Comparison of ENCODE assay signal across 25 mouse cellular contexts in genomic region chr7:136065679-136066055, GRCm38 (mm10).
A peak's percentile ranks its signal among the peaks of the same experiment; 100 is the strongest.
DNase-seq lines count a peak whose midpoint lies in the region; ATAC-seq lines count a peak whose summit lies in the region.
"Had no signal": no experiment of that assay in that cellular context is flagged by ENCODE, and none has a peak within 500 bp of the region (broad histone marks: within the 10 kb centered on the region; RNA-seq: fewer than 3 reads in every experiment).

No protein-coding gene starts in this region.

- no peak overlapping the region for H3K4me2 ChIP-seq in hindbrain, embryonic 16.5 days (ENCODE audit: low read length)
- H3K4me2 ChIP-seq in hindbrain, embryonic 11.5 days (replicated peaks; ENCODE audit: low read depth, low read length): no peak overlapping the region
- H3K4me2 ChIP-seq in embryonic facial prominence, embryonic 14.5 days (ENCODE audit: low read depth, low read length): peak overlapping the region; percentile 1; the same call in 1 of the 2 replicates
- H3K4me2 ChIP-seq in limb, embryonic 12.5 days: 0 out of 2 replicates have a peak overlapping the region, but pooled peaks have one; percentile 9
- H3K4me2 ChIP-seq in forebrain, embryonic 16.5 days (ENCODE audit: low read length): no peak overlapping the region
- H3K4me2 ChIP-seq: embryonic facial prominence, embryonic 13.5 days; hindbrain, embryonic 15.5 days; liver, embryonic 15.5 days; midbrain, embryonic 12.5 days had no signal

- H3K4me1 ChIP-seq in hindbrain, embryonic 16.5 days (ENCODE audit: control insufficient read depth, insufficient read depth, low read depth, low read length): peaks cover 3% of the 10 kb centered on the region
- no peaks in the 10 kb centered on the region; the same call in 1 of the 2 replicates for H3K4me1 ChIP-seq in hindbrain, embryonic 11.5 days (replicated peaks; ENCODE audit: control insufficient read depth, insufficient read depth, low read length)
- peaks cover 29% of the 10 kb centered on the region for H3K4me1 ChIP-seq in embryonic facial prominence, embryonic 14.5 days (ENCODE audit: control insufficient read depth, insufficient read depth, low read length)
- peaks cover 44% of the 10 kb centered on the region for H3K4me1 ChIP-seq in limb, embryonic 12.5 days (replicated peaks)
- peaks cover 3% of the 10 kb centered on the region for H3K4me1 ChIP-seq in forebrain, embryonic 16.5 days (replicated peaks; ENCODE audit: control insufficient read depth, insufficient read depth, low read length)
- H3K4me1 ChIP-seq: liver, embryonic 15.5 days had no signal

- H3K9me3 ChIP-seq in hindbrain, embryonic 16.5 days (ENCODE audit: control insufficient read depth, low read length): no peaks in the 10 kb centered on the region
- H3K9me3 ChIP-seq in hindbrain, embryonic 11.5 days (ENCODE audit: control insufficient read depth, low read length): no peaks in the 10 kb centered on the region
- no peaks in the 10 kb centered on the region for H3K9me3 ChIP-seq in embryonic facial prominence, embryonic 14.5 days (ENCODE audit: control insufficient read depth, low read length)
- no peaks in the 10 kb centered on the region for H3K9me3 ChIP-seq in limb, embryonic 12.5 days
- H3K9me3 ChIP-seq in forebrain, embryonic 16.5 days (ENCODE audit: control insufficient read depth, low read length): no peaks in the 10 kb centered on the region
- H3K9me3 ChIP-seq: embryonic facial prominence, embryonic 13.5 days; hindbrain, embryonic 15.5 days; liver, embryonic 15.5 days; midbrain, embryonic 12.5 days had no signal

- H3K27me3 ChIP-seq in hindbrain, embryonic 16.5 days (replicated peaks; ENCODE audit: control insufficient read depth, insufficient read depth, low read length): no peaks in the 10 kb centered on the region
- H3K27me3 ChIP-seq in hindbrain, embryonic 11.5 days (ENCODE audit: control insufficient read depth, insufficient read depth, low read length): no peaks in the 10 kb centered on the region
- H3K27me3 ChIP-seq in embryonic facial prominence, embryonic 14.5 days (replicated peaks; ENCODE audit: control insufficient read depth, insufficient read depth, low read length): 0 out of 2 replicates have a peak, but pooled peaks cover 6% of the 10 kb centered on the region
- H3K27me3 ChIP-seq in limb, embryonic 12.5 days: peaks cover 3% of the 10 kb centered on the region; the same call in 1 of the 2 replicates
- H3K27me3 ChIP-seq in forebrain, embryonic 16.5 days (replicated peaks; ENCODE audit: control insufficient read depth, insufficient read depth, low read length): no peaks in the 10 kb centered on the region
- H3K27me3 ChIP-seq: hindbrain, embryonic 15.5 days; Patski had no signal

- H3K9ac ChIP-seq in hindbrain, embryonic 16.5 days (ENCODE audit: low read depth, low read length): no peak overlapping the region
- no peak overlapping the region for H3K9ac ChIP-seq in hindbrain, embryonic 11.5 days (ENCODE audit: low read depth, low read length)
- H3K9ac ChIP-seq in embryonic facial prominence, embryonic 14.5 days (ENCODE audit: low read depth, low read length): no peak overlapping the region
- H3K9ac ChIP-seq in limb, embryonic 12.5 days (replicated peaks): 0 out of 2 replicates have a peak overlapping the region, but pooled peaks have one; percentile 38
- H3K9ac ChIP-seq in forebrain, embryonic 16.5 days (replicated peaks; ENCODE audit: low read depth, low read length): no peak overlapping the region
- H3K9ac ChIP-seq: embryonic facial prominence, embryonic 13.5 days; hindbrain, embryonic 15.5 days; liver, embryonic 15.5 days; midbrain, embryonic 12.5 days had no signal

- no peaks in the 10 kb centered on the region for H3K36me3 ChIP-seq in hindbrain, embryonic 16.5 days (ENCODE audit: control insufficient read depth, insufficient read depth, low read length)
- H3K36me3 ChIP-seq in hindbrain, embryonic 11.5 days (ENCODE audit: control insufficient read depth, insufficient read depth, low read length): no peaks in the 10 kb centered on the region
- H3K36me3 ChIP-seq in embryonic facial prominence, embryonic 14.5 days (ENCODE audit: control insufficient read depth, insufficient read depth, low read length): no peaks in the 10 kb centered on the region
- no peaks in the 10 kb centered on the region for H3K36me3 ChIP-seq in limb, embryonic 12.5 days
- H3K36me3 ChIP-seq in forebrain, embryonic 16.5 days (ENCODE audit: control insufficient read depth, insufficient read depth): no peaks in the 10 kb centered on the region
- H3K36me3 ChIP-seq: embryonic facial prominence, embryonic 13.5 days; G1E; hindbrain, embryonic 15.5 days; liver, embryonic 15.5 days; midbrain, embryonic 12.5 days had no signal

- no peak for ATAC-seq in hindbrain, embryonic 16.5 days
- ATAC-seq in hindbrain, embryonic 11.5 days (ENCODE audit: low FRiP score): no peak
- ATAC-seq in embryonic facial prominence, embryonic 14.5 days (ENCODE audit: low read depth): no peak
- ATAC-seq in limb, embryonic 12.5 days (ENCODE audit: insufficient number of reproducible peaks, insufficient read depth, low FRiP score, low TSS enrichment, low read depth): no peak
- peak; percentile 93 for ATAC-seq in megakaryocyte progenitor cell, adult 5-6 weeks (replicated peaks; ENCODE audit: poor library complexity)
- no peak for ATAC-seq in forebrain, embryonic 16.5 days
- ATAC-seq: forebrain, embryonic 14.5 days; intestine, embryonic 16.5 days; Patski had no signal

- DNase-seq in hindbrain, embryonic 11.5 days (ENCODE audit: low spot score): no peak
- peak; percentile 40 for DNase-seq in embryonic facial prominence, embryonic 14.5 days (ENCODE audit: low spot score)
- DNase-seq in embryo, embryonic 9.5 days (ENCODE audit: extremely low spot score): no peak
- DNase-seq: adrenal gland, adult 8-10 months; B cell, adult 2 months; cerebellum, adult 9-10 months; gastrocnemius, postnatal 14 days; heart, adult 2 months; kidney, postnatal 25 days; liver; thymus, adult 18-20 months; thymus, postnatal 4 days had no signal

- H3K4me3 ChIP-seq in hindbrain, embryonic 16.5 days (ENCODE audit: low read length): no peak overlapping the region
- no peak overlapping the region for H3K4me3 ChIP-seq in hindbrain, embryonic 11.5 days (ENCODE audit: low read depth, low read length)
- no peak overlapping the region for H3K4me3 ChIP-seq in embryonic facial prominence, embryonic 14.5 days (ENCODE audit: low read depth, low read length)
- H3K4me3 ChIP-seq in limb, embryonic 12.5 days (replicated peaks): no peak overlapping the region
- H3K4me3 ChIP-seq in forebrain, embryonic 16.5 days (replicated peaks; ENCODE audit: low read length): no peak overlapping the region
- H3K4me3 ChIP-seq: embryonic facial prominence, embryonic 13.5 days; heart, adult 2 months; hindbrain, embryonic 15.5 days; layer of hippocampus, adult 2 months; liver, embryonic 15.5 days; midbrain, embryonic 12.5 days had no signal

- 56% methylated on average over 10 of the region's 10 CpGs for WGBS in hindbrain, embryonic 16.5 days
- WGBS in hindbrain, embryonic 11.5 days: 64% methylated on average over 10 of the region's 10 CpGs
- WGBS in embryonic facial prominence, embryonic 14.5 days: 34% methylated on average over 10 of the region's 10 CpGs
- 40% methylated on average over 10 of the region's 10 CpGs for WGBS in limb, embryonic 12.5 days
- 42% methylated on average over 10 of the region's 10 CpGs for WGBS in forebrain, embryonic 16.5 days

- H3K27ac ChIP-seq in hindbrain, embryonic 16.5 days (ENCODE audit: low read depth, low read length): peak overlapping the region; percentile 4; the same call in 1 of the 2 replicates
- no peak overlapping the region for H3K27ac ChIP-seq in hindbrain, embryonic 11.5 days (ENCODE audit: low read depth, low read length)
- no peak overlapping the region for H3K27ac ChIP-seq in embryonic facial prominence, embryonic 14.5 days (replicated peaks; ENCODE audit: low read depth, low read length)
- peak overlapping the region; percentile 85 for H3K27ac ChIP-seq in limb, embryonic 12.5 days
- no peak overlapping the region for H3K27ac ChIP-seq in forebrain, embryonic 16.5 days (ENCODE audit: low read length)
- H3K27ac ChIP-seq: embryonic facial prominence, embryonic 13.5 days; heart, adult 2 months; hindbrain, embryonic 15.5 days; layer of hippocampus, adult 2 months; liver, embryonic 15.5 days; midbrain, embryonic 12.5 days had no signal

Comparison
In these comparisons a context has a peak if more than half of its experiments do, and no peak if none do; other contexts are left out.
1. H3K27ac ChIP-seq: peak in hindbrain, embryonic 16.5 days (single experiment) and limb, embryonic 12.5 days (single experiment); none in hindbrain, embryonic 11.5 days (single experiment), embryonic facial prominence, embryonic 14.5 days (single experiment) and forebrain, embryonic 16.5 days (single experiment).
2. H3K4me2 ChIP-seq: peak in embryonic facial prominence, embryonic 14.5 days (single experiment) and limb, embryonic 12.5 days (single experiment); none in hindbrain, embryonic 16.5 days (single experiment), hindbrain, embryonic 11.5 days (single experiment) and forebrain, embryonic 16.5 days (single experiment).